Mouse (Mus musculus): ENCODE measurements at regions not wholly inside any gene's neighbourhood (a gene's known extent, or its start where the extent isn't known, plus 50 kb on each side); places are given as distances from the start of the nearest gene placed in this dataset.
"Not testable (repeated sequence)": the region's sequence is repeated elsewhere in the genome, so short reads cannot be mapped to it uniquely, and the experiment has no call there.

DNA sequence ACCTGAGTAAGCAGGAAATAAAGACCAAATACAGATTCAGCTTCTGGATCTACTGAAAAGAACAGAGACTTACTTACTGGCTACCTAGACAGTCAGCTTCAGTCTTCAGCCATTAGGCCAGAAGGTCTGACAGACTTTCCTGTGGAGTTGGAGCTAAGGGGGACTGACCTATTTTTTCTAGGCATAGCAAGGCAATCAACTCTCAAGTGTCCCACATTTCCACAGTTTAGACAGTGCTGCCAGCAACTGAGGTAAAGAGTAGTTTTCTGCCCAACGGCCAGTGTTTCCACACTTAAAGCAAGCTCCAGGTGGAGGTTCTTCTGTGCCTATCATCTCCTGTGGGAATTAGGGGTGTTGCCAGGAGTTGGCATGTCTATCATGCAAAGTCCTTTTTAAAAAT lies 111.3 kb upstream of the Ppp6c start:
- Histone ChIP-seq H3K9me3 (ENCODE audit: control insufficient read depth, low read length) (no peaks in the 10 kb centered on the region), H3K4me1 (ENCODE audit: control insufficient read depth, insufficient read depth, low read length) (no peaks in the 10 kb centered on the region), H3K27ac (replicated peaks; ENCODE audit: low read depth, low read length) (no peak overlapping the region), H3K9ac (replicated peaks; ENCODE audit: low read length) (no peak overlapping the region), H3K36me3 (ENCODE audit: control insufficient read depth, insufficient read depth, low read length) (no peaks in the 10 kb centered on the region), H3K27me3 (ENCODE audit: control insufficient read depth, insufficient read depth, low read length) (no peaks in the 10 kb centered on the region), H3K4me2 (ENCODE audit: low read length) (no peak overlapping the region), H3K4me3 (replicated peaks; ENCODE audit: low read depth, low read length) (no peak overlapping the region)
- no peak for ATAC-seq (ENCODE audit: low FRiP score, low TSS enrichment)
- DNase-seq: no peak
- 98% methylated on average over 1 of the region's 1 CpGs for WGBS

DNA sequence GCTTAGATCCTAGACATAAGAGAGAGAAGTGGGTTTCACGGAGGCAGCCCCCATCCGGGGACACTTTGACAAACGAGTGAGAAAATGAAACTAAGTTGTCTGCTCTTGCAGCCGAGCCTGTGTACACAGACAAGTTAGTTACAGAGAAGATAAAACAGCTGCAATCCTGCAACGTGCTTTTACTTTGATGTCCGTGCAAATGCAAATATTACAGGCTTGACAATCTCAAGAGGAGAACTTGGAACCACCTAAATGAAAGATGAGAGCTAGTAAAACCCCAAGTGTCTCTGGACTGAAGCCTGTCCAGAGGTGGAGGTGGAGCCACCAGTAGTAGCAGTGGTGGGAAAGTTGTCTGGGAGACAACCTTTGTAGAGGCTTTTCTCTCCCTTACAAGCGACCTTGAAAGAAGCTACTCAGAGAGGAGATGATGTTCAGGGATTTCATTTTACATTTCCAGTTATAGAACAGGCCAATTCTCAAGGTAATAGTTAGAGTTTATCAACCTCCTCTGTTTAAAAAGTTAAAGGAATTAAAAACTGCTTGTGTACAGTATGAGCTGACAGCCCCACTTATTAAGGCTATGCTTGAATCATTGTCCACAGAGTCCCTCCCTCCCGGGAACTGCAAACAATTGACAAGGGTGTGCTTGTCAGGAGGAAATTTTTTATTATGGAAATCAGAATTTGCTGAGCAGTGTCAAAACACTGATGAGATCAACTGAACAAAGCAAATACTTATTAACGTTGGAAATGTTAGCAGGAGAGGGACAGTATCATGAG lies 99.7 kb upstream of the Ppp6c start:
- Histone ChIP-seq H3K4me1 (ENCODE audit: control insufficient read depth, insufficient read depth, low read length) (0 out of 2 replicates have a peak, but pooled peaks cover 3% of the 10 kb centered on the region), H3K27ac (replicated peaks; ENCODE audit: low read depth, low read length) (no peak overlapping the region), H3K4me3 (replicated peaks; ENCODE audit: low read depth, low read length) (no peak overlapping the region), H3K4me2 (ENCODE audit: low read length) (no peak overlapping the region), H3K27me3 (ENCODE audit: control insufficient read depth, insufficient read depth, low read length) (no peaks in the 10 kb centered on the region), H3K9me3 (ENCODE audit: control insufficient read depth, low read length) (no peaks in the 10 kb centered on the region), H3K36me3 (ENCODE audit: control insufficient read depth, insufficient read depth, low read length) (no peaks in the 10 kb centered on the region), H3K9ac (replicated peaks; ENCODE audit: low read length) (no peak overlapping the region)
- no peak for DNase-seq
- no peak for ATAC-seq (ENCODE audit: low FRiP score, low TSS enrichment)
- 63% methylated on average over 9 of the region's 9 CpGs for WGBS

GRCm38 (mm10) chr2:39325122-39325521 lies 98.9 kb upstream of the Ppp6c start:
- H3K4me1 ChIP-seq (ENCODE audit: control insufficient read depth, insufficient read depth, low read length); H3K27ac ChIP-seq (replicated peaks; ENCODE audit: low read depth, low read length); H3K9me3 ChIP-seq (ENCODE audit: control insufficient read depth, low read length); DNase-seq; H3K36me3 ChIP-seq (ENCODE audit: control insufficient read depth, insufficient read depth, low read length); H3K4me2 ChIP-seq (ENCODE audit: low read length); H3K9ac ChIP-seq (replicated peaks; ENCODE audit: low read length); H3K27me3 ChIP-seq (ENCODE audit: control insufficient read depth, insufficient read depth, low read length); H3K4me3 ChIP-seq (replicated peaks; ENCODE audit: low read depth, low read length); ATAC-seq (ENCODE audit: low FRiP score, low TSS enrichment): not testable (repeated sequence)
- 85% methylated on average over 3 of the region's 3 CpGs for WGBS

- Histone ChIP-seq H3K4me2 (ENCODE audit: low read length) (no peak overlapping the region), H3K27me3 (ENCODE audit: control insufficient read depth, insufficient read depth, low read length) (no peaks in the 10 kb centered on the region), H3K9ac (replicated peaks; ENCODE audit: low read length) (no peak overlapping the region), H3K4me1 (ENCODE audit: control insufficient read depth, insufficient read depth, low read length) (no peaks in the 10 kb centered on the region), H3K36me3 (ENCODE audit: control insufficient read depth, insufficient read depth, low read length) (no peaks in the 10 kb centered on the region), H3K4me3 (replicated peaks; ENCODE audit: low read depth, low read length) (no peak overlapping the region), H3K27ac (replicated peaks; ENCODE audit: low read depth, low read length) (no peak overlapping the region), H3K9me3 (ENCODE audit: control insufficient read depth, low read length) (no peaks in the 10 kb centered on the region)
- ATAC-seq (ENCODE audit: low FRiP score, low TSS enrichment) (no peak), DNase-seq (no peak)
- 71% methylated on average over 2 of the region's 2 CpGs for WGBS
These were observed 73.6 kb upstream of the Ppp6c start for GRCm38 (mm10) chr2:39299798-39300382.

DNA sequence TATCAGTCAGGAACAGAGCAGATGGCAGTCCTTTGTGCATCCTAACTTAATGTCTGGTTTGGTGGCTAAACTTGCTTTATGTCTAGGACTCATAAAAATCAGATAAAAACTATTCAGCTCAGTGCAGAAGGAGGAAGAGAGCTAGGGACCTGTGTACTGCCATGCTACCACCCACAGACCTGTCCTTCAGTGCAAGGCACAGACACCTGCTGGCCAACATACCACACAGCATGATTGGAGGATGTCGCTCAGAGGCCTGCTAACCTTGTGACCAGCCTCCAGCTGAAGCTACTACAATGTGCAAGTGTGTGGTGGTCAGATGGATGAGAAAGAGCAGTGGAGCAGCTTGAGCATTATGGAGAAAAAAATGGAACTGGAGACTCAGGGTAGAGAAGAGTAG lies 73.0 kb upstream of the Ppp6c start:
- 81% methylated on average over 1 of the region's 1 CpGs for WGBS
- Histone ChIP-seq H3K9me3 (ENCODE audit: control insufficient read depth, low read length) (no peaks in the 10 kb centered on the region), H3K4me1 (ENCODE audit: control insufficient read depth, insufficient read depth, low read length) (no peaks in the 10 kb centered on the region), H3K27ac (replicated peaks; ENCODE audit: low read depth, low read length) (no peak overlapping the region), H3K4me3 (replicated peaks; ENCODE audit: low read depth, low read length) (no peak overlapping the region), H3K9ac (replicated peaks; ENCODE audit: low read length) (no peak overlapping the region), H3K27me3 (ENCODE audit: control insufficient read depth, insufficient read depth, low read length) (no peaks in the 10 kb centered on the region), H3K4me2 (ENCODE audit: low read length) (no peak overlapping the region), H3K36me3 (ENCODE audit: control insufficient read depth, insufficient read depth, low read length) (no peaks in the 10 kb centered on the region)
- ATAC-seq (ENCODE audit: low FRiP score, low TSS enrichment): no peak
- DNase-seq: no peak

DNA sequence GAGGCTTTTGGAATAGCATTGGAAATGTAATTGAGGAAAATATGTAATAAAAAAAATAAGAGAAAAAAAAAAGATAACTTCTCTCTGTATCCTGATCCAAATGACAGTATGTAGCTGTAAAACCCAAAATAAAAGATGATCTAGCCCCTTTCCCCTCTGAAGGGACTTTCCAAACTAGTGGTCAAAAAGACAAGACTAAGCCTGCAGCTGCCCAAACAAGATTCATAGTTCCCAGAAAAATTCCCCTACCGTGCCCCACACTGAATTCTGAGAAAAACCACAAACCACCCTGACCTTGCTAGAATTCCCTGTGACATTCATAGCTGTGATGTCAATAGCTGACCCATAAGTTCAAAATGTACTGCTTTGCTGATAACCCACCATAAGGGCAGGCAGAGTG lies 69.2 kb upstream of the Ppp6c start:
- H3K9ac ChIP-seq (replicated peaks; ENCODE audit: low read length): no peak overlapping the region
- 92% methylated on average over 1 of the region's 1 CpGs for WGBS

DNA sequence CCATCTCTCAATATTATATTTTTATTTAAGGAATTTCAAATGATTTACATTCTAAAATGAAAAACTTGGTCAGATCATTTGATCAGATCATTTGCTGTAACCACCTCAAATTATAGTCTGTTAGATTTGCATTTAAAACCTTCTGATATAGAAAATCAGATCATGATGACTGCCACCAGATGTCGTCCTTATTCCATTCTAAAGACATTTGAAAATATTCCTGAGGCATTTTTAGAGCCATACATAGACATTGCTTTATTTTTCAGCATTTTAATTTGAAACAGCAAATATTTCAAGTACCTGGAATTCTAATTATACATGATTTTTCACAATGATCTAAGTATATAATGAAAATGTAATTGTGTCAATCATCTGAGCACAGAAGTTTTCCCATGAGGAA lies 52.0 kb upstream of the Ppp6c start:
- Histone ChIP-seq H3K4me2 (ENCODE audit: low read length) (no peak overlapping the region), H3K4me1 (ENCODE audit: control insufficient read depth, insufficient read depth, low read length) (no peaks in the 10 kb centered on the region), H3K27ac (replicated peaks; ENCODE audit: low read depth, low read length) (no peak overlapping the region), H3K27me3 (ENCODE audit: control insufficient read depth, insufficient read depth, low read length) (no peaks in the 10 kb centered on the region), H3K9me3 (ENCODE audit: control insufficient read depth, low read length) (no peaks in the 10 kb centered on the region), H3K4me3 (replicated peaks; ENCODE audit: low read depth, low read length) (no peak overlapping the region), H3K36me3 (ENCODE audit: control insufficient read depth, insufficient read depth, low read length) (no peaks in the 10 kb centered on the region), H3K9ac (replicated peaks; ENCODE audit: low read length) (no peak overlapping the region)
- ATAC-seq (ENCODE audit: low FRiP score, low TSS enrichment) (no peak), DNase-seq (peak; percentile 45)
- WGBS: 53% methylated on average over 1 of the region's 1 CpGs

More for the DNA sequence above, 69.2 kb upstream of the Ppp6c start:
- Histone ChIP-seq H3K27me3 (ENCODE audit: control insufficient read depth, insufficient read depth, low read length) (no peaks in the 10 kb centered on the region), H3K4me2 (ENCODE audit: low read length) (no peak overlapping the region), H3K4me3 (replicated peaks; ENCODE audit: low read depth, low read length) (no peak overlapping the region), H3K4me1 (ENCODE audit: control insufficient read depth, insufficient read depth, low read length) (no peaks in the 10 kb centered on the region), H3K27ac (replicated peaks; ENCODE audit: low read depth, low read length) (no peak overlapping the region), H3K9me3 (ENCODE audit: control insufficient read depth, low read length) (no peaks in the 10 kb centered on the region), H3K36me3 (ENCODE audit: control insufficient read depth, insufficient read depth, low read length) (no peaks in the 10 kb centered on the region)
- no peak for DNase-seq
- ATAC-seq (ENCODE audit: low FRiP score, low TSS enrichment): no peak

All from midbrain, embryonic 14.5 days (tissue).